Mouse (Mus musculus) cerebellum, adult 2 months (tissue): ENCODE data around the gene Cyb5b.

Experiments
- CTCF ChIP-seq: fragments of 200-500 bp; IDR thresholded peaks from 2 replicates; pipeline ENCODE4 v1.5.1; 2011; ENCODE audit warnings: low read depth, mild to moderate bottlenecking, control low read depth, low read length, moderate library complexity, borderline replicate concordance; ENCODE audit not compliant: insufficient read depth
- POLR2A ChIP-seq: fragments of 200-500 bp; IDR thresholded peaks from 2 replicates; pipeline ENCODE4 v1.6.1; 2011; ENCODE audit warnings: low read length, control low read depth, borderline replicate concordance; ENCODE audit not compliant: insufficient read depth

- TF ChIP-seq CTCF (no peak), POLR2A (no peak)
Measured at GRCm38 (mm10) chr8:107118803-107119233, 31.6 kb upstream of the Cyb5b start.
